Mouse (Mus musculus) G1E-ER4 (cell line): ENCODE data around the gene Acox3. TPM values are rescaled to one million over a fixed set of nuclear protein-coding genes. Genes with fewer than 3 reads are reported as not detected.

Source experiments
- GATA1 ChIP-seq: IDR thresholded peaks from one replicate; pipeline ENCODE4 v1.8.0; 2012; ENCODE audit warnings: low read length, inconsistent platforms
- polyA plus RNA-seq: library from polyadenylated mRNA; stranded (reverse); fragments of >175 nt; gene quantifications from 2 replicates; pipeline ENCODE4 v1.2.3, GENCODE M21; 2012

Gene Acox3
- polyA plus RNA-seq, 1 experiment, result 4.3 TPM

DNA sequence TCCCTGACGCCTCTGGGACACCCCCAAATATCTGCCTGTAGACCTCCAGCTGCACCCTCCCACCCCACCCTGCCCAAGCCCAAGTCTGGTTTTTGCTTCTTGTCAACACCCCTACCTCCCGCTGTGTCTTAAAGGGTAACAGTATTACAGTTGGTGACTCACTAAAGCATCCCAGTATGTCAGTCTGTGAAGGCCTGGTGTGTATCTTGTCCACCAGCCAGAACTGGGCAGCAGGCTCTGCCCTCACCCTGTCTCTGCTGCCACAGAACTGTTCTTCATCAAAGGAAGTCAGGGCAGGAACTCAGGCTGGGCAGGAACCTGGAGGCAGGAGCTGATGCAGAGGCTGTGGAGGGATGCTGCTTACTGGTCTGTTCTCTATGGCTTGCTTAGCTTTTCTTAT, 43.6 kb downstream of the Acox3 start:
- no peak for TF ChIP-seq GATA1

DNA sequence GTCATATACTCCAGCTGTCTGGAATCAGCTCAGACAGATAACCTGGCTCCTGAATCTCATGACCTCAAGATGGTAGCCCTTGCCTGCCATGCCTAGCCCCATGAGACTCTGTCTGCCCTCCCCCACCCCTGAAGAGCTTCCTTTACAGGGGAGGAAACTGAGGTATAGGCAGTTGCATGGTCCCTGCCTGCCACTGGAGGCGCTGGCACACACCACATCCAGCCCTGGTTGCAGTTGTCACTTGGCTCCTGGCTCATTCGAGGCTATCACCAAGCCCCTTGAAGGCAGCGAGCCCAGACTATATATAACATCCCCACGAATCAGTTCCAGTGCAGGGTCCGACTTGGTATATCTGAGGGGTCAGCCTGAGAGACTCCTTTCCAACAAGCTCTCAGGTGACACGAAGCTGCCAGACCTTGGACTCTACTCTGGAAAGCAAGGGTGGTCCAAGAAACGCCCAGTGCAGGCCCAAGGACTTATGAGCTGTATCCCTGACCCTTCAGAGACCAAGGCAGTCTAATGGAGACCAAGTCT, 44.5 kb downstream of the Acox3 start:
- no peak for TF ChIP-seq GATA1

DNA sequence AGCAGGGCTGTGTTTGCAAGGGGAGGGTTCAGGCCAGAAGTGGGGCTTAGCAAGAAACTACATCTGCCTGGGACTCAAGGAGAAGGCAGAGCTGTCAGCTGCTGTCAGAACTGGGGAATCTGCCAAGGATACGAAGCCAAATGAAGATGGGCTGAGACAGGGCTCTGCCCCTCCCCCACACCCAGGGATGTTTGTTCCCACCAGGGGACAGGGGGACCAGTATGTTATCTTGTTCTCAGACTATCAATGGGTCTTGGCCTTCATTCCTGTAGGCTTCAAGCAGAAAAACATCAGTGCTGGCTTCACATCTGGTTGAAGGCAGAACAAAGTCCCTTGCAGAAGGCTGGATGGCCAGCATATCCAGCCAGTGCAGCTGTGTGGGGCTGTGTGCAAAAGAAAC, 45.8 kb downstream of the Acox3 start:
- no peak for TF ChIP-seq GATA1

DNA sequence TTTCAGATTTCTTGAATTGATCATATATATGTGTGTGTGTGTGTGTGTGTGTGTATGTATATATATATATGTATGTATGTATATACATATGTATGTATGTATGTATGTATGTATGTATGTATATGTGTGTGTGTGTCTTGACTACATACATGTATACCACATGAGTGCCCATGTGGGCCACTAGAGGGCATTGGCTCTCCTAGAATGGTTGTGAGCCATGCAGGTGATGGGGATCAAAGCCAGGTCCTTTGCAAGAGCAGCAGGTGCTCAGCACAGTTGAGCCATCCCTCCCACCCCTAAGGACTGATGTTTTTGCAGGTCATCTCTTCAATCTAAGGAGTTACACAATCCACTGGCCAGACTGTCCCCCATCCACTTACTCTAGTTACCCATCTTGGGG, 46.5 kb downstream of the Acox3 start:
- TF ChIP-seq GATA1, result no peak

DNA sequence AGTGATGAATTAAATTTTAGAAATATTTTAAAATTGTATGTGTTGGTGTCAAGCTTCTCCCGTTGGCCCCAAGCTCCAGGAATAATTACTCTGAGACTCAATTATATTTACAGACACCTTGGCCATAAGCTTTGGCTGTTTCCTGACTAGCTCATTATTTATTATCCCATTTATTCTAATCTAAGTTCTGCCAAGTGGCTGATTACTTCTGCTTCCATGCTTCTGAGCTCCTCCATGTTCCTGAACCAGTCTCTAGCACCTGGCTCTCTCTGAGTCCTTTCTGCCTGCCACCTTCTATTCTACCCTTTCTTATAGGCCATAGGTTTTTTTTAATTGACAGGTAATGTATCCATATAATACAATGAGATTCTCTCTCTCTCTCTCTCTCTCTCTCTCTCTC, 47.9 kb downstream of the Acox3 start:
- no peak for TF ChIP-seq GATA1

DNA sequence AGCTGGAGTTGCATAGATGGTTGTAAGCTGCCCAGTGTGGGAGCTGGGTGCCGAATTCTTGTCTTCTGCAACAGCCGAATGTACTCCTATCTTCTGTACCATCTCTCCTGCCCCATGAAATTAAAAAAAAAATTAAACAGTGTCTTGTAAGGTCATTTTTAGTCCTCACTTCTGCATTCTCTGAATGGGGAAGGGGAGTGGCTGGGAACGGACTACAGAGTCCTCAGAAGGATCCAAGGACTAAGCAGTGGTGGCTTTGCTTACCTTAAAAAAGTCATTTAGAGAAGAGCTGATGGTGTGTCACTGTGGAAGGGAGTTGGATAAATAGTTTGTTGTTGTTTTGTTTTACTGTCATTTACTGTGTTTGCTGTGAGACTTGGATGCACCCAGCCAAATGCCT, 48.4 kb downstream of the Acox3 start:
- TF ChIP-seq GATA1, result no peak

- TF ChIP-seq GATA1, result no peak
These were observed 48.9 kb downstream of the Acox3 start for GRCm38 (mm10) chr5:35631755-35632154.

GRCm38 (mm10) chr5:35632841-35633240, 50.0 kb downstream of the Acox3 start:
- no peak for TF ChIP-seq GATA1

DNA sequence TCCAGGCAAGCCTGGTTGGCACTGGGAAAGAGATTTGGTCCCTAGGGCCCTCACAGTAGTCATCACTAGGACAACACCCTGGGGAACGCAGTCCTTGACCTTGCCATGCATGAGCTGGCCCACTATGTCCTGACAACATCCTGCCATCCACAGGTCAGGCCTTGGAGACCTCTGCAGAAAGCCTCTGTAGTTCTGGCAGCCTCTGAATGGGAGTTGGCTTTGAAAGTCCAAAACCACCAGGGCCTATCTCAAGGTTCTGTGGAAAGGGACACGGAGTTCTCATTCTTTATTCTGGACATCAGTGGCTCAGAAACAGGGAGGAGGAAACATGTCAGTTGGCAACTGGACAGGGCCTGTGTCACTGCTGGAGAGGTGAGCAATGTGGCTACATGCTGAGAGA, 53.2 kb downstream of the Acox3 start:
- no peak for TF ChIP-seq GATA1

GRCm38 (mm10) chr5:35641961-35642584, 59.2 kb downstream of the Acox3 start:
- no peak for TF ChIP-seq GATA1

DNA sequence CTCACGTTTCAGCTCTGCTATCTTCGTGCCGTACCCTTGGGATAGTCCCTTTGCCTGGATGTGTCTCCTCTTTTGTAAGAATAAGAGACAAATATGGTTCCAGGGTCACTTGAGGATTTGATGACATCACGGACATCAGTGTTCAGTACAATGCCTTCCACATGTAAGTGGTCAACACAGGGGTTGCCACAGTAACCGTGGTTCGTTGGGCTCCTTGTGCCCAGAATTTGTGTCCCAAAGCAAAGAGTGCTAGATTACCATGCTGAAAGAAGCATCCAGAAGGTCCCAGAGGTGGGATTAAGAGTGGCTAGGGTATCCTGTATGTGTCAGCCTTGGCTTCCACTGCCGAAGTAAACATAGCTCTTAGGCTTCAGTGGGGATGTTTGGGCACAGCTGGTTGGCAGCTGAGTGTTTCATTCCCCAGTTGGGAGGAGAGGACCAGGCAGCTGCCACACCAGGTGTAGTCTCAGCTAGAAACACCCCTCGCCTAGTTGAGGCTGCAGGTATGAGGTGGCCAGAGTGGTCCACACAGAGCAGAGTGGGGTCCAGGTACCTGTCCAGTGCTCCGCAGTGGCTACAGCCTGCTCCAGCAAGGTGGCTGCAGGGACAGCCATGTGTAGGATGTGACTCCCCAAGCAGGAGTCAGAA, 60.7 kb downstream of the Acox3 start:
- TF ChIP-seq GATA1, result no peak

GRCm38 (mm10) chr5:35644082-35644481, 61.2 kb downstream of the Acox3 start:
- no peak for TF ChIP-seq GATA1

DNA sequence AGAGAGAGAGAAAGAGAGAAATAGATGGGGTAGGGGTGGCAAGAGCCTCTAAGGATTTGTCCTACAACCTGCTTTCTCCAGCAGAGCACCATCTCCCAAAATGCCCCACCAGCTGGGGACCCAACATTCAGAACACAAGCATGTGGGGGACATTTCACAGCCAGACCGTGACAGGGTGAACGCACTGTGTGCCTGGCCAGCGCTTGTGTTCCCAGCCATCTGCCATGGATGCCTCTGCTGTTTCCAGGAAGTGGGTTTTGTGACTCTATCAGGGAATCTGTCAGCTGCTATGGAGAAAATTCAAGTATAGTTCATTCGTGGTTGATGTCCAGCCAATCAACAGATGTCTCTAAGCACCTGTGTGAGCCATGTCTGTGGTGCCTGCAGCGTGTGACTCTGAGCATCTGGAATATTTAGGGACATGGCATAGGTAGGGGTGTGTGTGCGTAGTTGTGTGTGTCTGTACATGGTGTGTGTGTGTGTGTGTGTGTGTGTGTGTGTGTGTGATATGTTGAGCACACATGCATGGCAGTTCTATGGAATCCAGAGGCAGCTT, 63.2 kb downstream of the Acox3 start:
- no peak for TF ChIP-seq GATA1

DNA sequence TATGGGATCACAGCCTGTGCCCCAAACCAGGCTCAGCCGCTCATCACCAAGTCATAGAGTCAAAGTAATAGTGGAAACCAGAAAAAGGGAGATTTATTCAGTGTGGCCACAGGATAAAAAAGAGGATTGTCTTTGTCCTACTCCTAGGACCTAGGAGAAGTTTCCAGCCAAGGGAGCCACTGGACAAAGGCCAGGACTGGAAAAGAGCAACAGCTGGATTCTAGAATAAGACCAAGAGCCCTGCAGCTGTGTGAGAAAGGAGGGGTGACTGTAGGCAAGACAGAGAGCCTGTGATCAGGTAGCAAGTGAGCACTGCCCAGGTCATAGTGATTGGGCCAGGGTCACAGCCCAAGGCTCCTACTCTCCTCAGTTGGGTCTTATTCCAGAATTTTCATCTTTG, 64.1 kb downstream of the Acox3 start:
- TF ChIP-seq GATA1, result no peak

DNA sequence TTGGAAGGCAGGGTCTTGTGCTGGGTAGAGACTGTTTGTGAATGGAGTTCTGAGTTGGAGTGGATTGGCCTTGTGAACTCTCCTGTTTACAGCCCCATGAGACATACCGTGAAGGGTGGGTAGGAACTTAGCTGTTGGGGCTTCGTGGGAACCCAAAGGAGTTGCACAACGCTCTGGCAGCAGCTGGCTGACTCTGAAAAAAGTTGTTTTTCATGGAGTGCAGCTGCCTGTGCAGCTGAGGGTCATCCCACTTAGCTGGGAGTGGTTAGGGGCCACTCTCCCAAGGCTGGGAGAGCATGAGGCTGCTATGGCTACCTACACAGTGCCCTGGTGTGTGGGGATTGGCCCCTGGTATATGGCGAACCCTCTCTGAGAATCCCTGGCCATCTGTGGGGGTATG, 64.7 kb downstream of the Acox3 start:
- no peak for TF ChIP-seq GATA1

- no peak for TF ChIP-seq GATA1
These were observed 65.4 kb downstream of the Acox3 start for GRCm38 (mm10) chr5:35648230-35648629.

DNA sequence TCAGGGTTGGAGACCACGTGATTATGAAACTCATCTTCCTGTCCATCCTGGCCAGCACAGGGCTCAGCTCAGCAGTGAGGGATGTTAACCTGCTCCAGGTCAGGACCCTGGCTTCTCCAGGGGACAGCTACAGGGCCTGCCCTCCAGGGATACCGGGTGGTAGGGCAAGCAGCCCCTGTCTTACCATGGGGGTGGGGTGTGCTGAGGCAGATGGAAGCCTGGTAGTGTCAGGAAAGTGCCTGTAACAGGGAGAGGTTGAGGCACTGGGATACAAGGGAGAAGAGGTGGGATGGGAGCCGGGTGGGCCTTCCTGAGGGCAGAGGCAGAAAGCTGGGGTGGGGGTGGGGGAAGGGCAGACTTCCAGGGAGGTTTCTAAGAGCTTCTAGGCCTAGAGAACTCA, 69.5 kb downstream of the Acox3 start:
- TF ChIP-seq GATA1, result no peak
